Mouse (Mus musculus): Measurements from ENCODE around the gene Matn4. TPM values are rescaled to one million over a fixed set of nuclear protein-coding genes. Genes with fewer than 3 reads are reported as not detected.

Gene Matn4
- polyA plus RNA-seq, 1 experiment, result 0.01 TPM

DNA sequence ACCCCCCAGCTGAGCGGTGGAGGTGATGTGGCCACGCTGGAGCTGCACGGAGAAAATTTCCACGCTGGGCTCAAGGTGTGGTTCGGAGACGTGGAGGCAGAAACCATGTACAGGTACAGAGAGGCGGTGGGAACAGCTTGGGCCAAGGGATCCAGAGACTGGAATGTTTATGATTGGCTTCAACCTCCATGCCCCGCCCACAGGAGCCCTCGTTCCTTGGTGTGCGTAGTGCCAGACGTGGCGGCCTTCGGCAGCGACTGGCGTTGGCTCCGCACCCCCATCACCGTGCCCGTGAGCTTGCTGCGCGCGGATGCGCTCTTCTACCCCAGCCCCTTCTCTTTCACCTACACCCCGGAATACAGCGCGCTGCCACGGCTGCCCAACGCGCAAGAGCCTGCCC lies 9.2 kb upstream of the Matn4 start:
- Histone ChIP-seq H3K27me3 (ENCODE audit: control insufficient read depth, insufficient read depth, insufficient read length) (peaks cover 5% of the 10 kb centered on the region), H3K36me3 (ENCODE audit: control insufficient read depth, insufficient read depth) (no peaks in the 10 kb centered on the region), H3K4me3 (ENCODE audit: insufficient read depth, poor library complexity, severe bottlenecking) (no peak overlapping the region), H3K79me2 (ENCODE audit: control insufficient read depth, insufficient read depth) (no peaks in the 10 kb centered on the region), H3ac (ENCODE audit: control insufficient read depth, insufficient read length, low read depth) (no peak overlapping the region), H3K79me3 (ENCODE audit: low read depth) (no peaks in the 10 kb centered on the region)
- no peak for TF ChIP-seq MYOG (IDR thresholded peaks at IDR 0.05; ENCODE audit: control insufficient read depth, extremely low read depth, insufficient read length)
- TF ChIP-seq MAX (IDR thresholded peaks at IDR 0.05), result no peak
- no peak for TF ChIP-seq MYOD1 (IDR thresholded peaks at IDR 0.05; ENCODE audit: control insufficient read depth, insufficient read length, low read depth)
- TF ChIP-seq USF1 (IDR thresholded peaks at IDR 0.05; ENCODE audit: low read depth), result no peak
- TF ChIP-seq CEBPB (IDR thresholded peaks at IDR 0.05; ENCODE audit: low read depth), result no peak
- no peak for TF ChIP-seq CTCF (IDR thresholded peaks at IDR 0.05; ENCODE audit: control insufficient read depth, insufficient read depth, insufficient read length)
- no peak for TF ChIP-seq FOSL1 (IDR thresholded peaks at IDR 0.05; ENCODE audit: insufficient read depth, low read length, poor library complexity, severe bottlenecking)

- no peaks in the 10 kb centered on the region for H3K36me3 ChIP-seq (ENCODE audit: control insufficient read depth, insufficient read depth)
Observed at GRCm38 (mm10) chr2:164407708-164408107, 2.7 kb upstream of the Matn4 start.

DNA sequence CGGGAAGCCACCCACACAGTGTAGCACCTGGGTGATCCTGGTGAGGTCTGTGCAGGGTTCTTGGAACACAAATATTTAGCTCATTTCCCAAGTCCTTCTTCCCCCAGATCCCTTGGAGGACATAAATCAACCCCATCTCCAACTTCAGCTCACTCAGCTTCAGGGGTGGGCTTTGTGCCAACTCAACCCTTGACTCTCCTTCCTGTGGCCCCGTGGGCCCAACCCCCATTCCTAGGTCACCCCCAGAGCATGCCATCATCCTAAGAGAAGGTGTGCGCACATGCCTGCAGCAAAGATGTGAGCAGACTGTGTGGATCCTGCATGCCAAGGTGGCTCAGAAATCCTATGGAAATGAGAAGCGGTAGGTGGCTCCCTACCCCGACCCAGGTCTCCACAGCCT lies 559 bp upstream of the Matn4 start:
- peaks cover 55% of the 10 kb centered on the region for H3K27me3 ChIP-seq (ENCODE audit: control insufficient read depth, insufficient read depth, insufficient read length)
- no peaks in the 10 kb centered on the region for H3K79me2 ChIP-seq (ENCODE audit: control insufficient read depth, insufficient read depth)
- no peak overlapping the region for H3ac ChIP-seq (ENCODE audit: control insufficient read depth, insufficient read length, low read depth)
- H3K79me3 ChIP-seq (ENCODE audit: low read depth), result no peaks in the 10 kb centered on the region
- H3K4me3 ChIP-seq (ENCODE audit: insufficient read depth, poor library complexity, severe bottlenecking), result no peak overlapping the region
- TF ChIP-seq MYOG (IDR thresholded peaks at IDR 0.05; ENCODE audit: control insufficient read depth, extremely low read depth, insufficient read length) (no peak), CEBPB (IDR thresholded peaks at IDR 0.05; ENCODE audit: low read depth) (no peak), MAX (IDR thresholded peaks at IDR 0.05) (no peak), FOSL1 (IDR thresholded peaks at IDR 0.05; ENCODE audit: insufficient read depth, low read length, poor library complexity, severe bottlenecking) (no peak), CTCF (IDR thresholded peaks at IDR 0.05; ENCODE audit: control insufficient read depth, insufficient read depth, insufficient read length) (no peak), MYOD1 (IDR thresholded peaks at IDR 0.05; ENCODE audit: control insufficient read depth, insufficient read length, low read depth) (no peak), USF1 (IDR thresholded peaks at IDR 0.05; ENCODE audit: low read depth) (no peak)
- H3K36me3 ChIP-seq (ENCODE audit: control insufficient read depth, insufficient read depth), result no peaks in the 10 kb centered on the region

More at GRCm38 (mm10) chr2:164407708-164408107, 2.7 kb upstream of the Matn4 start:
- Histone ChIP-seq H3K79me2 (ENCODE audit: control insufficient read depth, insufficient read depth) (no peaks in the 10 kb centered on the region), H3K27me3 (ENCODE audit: control insufficient read depth, insufficient read depth, insufficient read length) (peaks cover 39% of the 10 kb centered on the region), H3K4me3 (ENCODE audit: insufficient read depth, poor library complexity, severe bottlenecking) (no peak overlapping the region), H3K79me3 (ENCODE audit: low read depth) (no peaks in the 10 kb centered on the region), H3ac (ENCODE audit: control insufficient read depth, insufficient read length, low read depth) (no peak overlapping the region)
- no peak for TF ChIP-seq MYOG (IDR thresholded peaks at IDR 0.05; ENCODE audit: control insufficient read depth, extremely low read depth, insufficient read length)
- TF ChIP-seq CTCF (IDR thresholded peaks at IDR 0.05; ENCODE audit: control insufficient read depth, insufficient read depth, insufficient read length), result peak; percentile 91
- TF ChIP-seq CEBPB (IDR thresholded peaks at IDR 0.05; ENCODE audit: low read depth), result no peak

DNA sequence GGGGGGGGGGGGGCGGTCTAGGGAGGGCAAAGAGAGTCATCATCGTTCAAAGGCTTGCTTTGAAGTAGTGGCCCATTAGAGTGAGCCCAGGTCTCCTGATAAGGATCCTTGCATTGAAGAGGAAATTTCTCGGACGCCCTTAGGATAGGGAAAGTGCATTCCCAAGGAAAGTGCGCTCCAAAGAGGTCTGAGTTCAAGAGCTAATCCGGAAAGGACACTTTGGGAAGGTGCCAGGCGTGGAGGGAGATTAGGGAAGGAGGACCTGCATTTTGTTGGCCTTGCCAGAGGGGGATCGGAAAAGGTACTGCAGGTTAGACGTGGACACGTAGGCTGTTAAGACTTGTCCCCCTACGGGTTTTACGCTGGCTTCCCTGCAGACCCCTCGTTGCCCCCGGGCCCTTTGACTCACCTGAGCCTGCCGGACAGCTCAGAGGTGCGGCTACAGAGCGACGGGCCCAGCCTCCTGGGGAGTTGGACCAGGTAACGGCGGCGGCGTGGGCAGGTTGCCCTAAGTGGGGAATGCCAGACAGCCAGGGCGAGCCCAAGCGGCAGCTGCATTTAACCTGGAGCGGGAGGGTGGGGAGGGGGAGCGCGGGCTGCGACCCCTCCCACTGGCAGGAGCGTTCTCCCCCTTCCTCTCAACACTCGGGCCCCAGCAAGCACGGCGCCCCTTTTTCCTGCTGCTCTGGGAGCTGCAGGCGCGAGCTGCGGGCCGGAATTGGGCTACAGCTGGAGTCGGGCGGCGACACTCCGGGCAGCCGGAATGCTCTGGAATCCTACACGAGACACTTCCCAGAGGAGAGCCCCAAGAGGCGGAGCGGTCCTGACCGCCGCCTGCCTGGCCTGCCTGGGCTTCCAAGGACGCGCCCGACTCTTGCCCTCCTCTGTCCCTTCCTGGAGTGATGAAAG lies 624 bp downstream of the Matn4 start:
- H3K79me2 ChIP-seq (ENCODE audit: control insufficient read depth, insufficient read depth), result no peaks in the 10 kb centered on the region
- no peak overlapping the region for H3K4me3 ChIP-seq (ENCODE audit: insufficient read depth, poor library complexity, severe bottlenecking)
- H3K36me3 ChIP-seq (ENCODE audit: control insufficient read depth, insufficient read depth), result no peaks in the 10 kb centered on the region
- TF ChIP-seq CTCF (IDR thresholded peaks at IDR 0.05; ENCODE audit: control insufficient read depth, insufficient read depth, insufficient read length) (no peak), CEBPB (IDR thresholded peaks at IDR 0.05; ENCODE audit: low read depth) (no peak), MYOD1 (IDR thresholded peaks at IDR 0.05; ENCODE audit: control insufficient read depth, insufficient read length, low read depth) (no peak), MYOG (IDR thresholded peaks at IDR 0.05; ENCODE audit: control insufficient read depth, extremely low read depth, insufficient read length) (no peak), MAX (IDR thresholded peaks at IDR 0.05) (no peak), FOSL1 (IDR thresholded peaks at IDR 0.05; ENCODE audit: insufficient read depth, low read length, poor library complexity, severe bottlenecking) (no peak), USF1 (IDR thresholded peaks at IDR 0.05; ENCODE audit: low read depth) (no peak)
- H3ac ChIP-seq (ENCODE audit: control insufficient read depth, insufficient read length, low read depth), result no peak overlapping the region
- H3K79me3 ChIP-seq (ENCODE audit: low read depth), result no peaks in the 10 kb centered on the region
- peaks cover 61% of the 10 kb centered on the region for H3K27me3 ChIP-seq (ENCODE audit: control insufficient read depth, insufficient read depth, insufficient read length)

DNA sequence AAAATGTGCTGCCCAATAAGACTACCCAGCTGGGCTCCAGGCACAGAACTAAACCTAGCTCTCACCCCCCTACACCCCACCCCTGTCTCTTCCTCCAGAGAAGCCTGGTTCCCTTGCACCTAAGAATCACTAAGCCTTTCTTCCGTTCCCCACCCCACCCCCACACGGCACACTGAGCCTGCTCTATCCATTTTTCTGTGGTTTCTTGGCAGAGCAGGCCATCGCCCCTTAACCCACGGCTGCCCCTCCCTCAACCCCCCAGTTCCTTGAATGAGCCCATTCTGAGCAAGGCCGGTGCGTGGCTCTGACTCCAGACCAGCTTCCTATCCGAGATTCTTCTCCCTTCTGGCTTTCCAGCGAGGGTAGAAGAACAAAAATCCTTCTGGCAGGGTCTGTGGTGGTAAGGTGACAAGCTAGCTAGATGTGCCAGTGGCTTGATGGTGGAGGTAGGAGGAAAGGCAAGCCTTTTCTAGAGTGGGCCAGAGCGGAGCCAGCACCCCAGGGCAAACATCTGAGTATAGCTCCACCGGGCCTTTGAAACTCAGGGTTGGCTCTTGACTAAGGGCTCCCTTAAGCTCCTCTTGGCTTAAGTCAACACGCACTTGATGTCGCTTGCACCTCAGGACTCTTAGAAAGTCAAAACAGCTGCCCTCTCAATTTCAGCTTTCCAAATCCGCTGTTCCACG lies 1.4 kb downstream of the Matn4 start:
- TF ChIP-seq CEBPB (IDR thresholded peaks at IDR 0.05; ENCODE audit: low read depth) (no peak), USF1 (IDR thresholded peaks at IDR 0.05; ENCODE audit: low read depth) (no peak), MYOD1 (IDR thresholded peaks at IDR 0.05; ENCODE audit: control insufficient read depth, insufficient read length, low read depth) (no peak), MYOG (IDR thresholded peaks at IDR 0.05; ENCODE audit: control insufficient read depth, extremely low read depth, insufficient read length) (no peak), MAX (IDR thresholded peaks at IDR 0.05) (no peak), FOSL1 (IDR thresholded peaks at IDR 0.05; ENCODE audit: insufficient read depth, low read length, poor library complexity, severe bottlenecking) (no peak), CTCF (IDR thresholded peaks at IDR 0.05; ENCODE audit: control insufficient read depth, insufficient read depth, insufficient read length) (no peak)
- Histone ChIP-seq H3K36me3 (ENCODE audit: control insufficient read depth, insufficient read depth) (no peaks in the 10 kb centered on the region), H3K27me3 (ENCODE audit: control insufficient read depth, insufficient read depth, insufficient read length) (peaks cover 64% of the 10 kb centered on the region), H3K79me2 (ENCODE audit: control insufficient read depth, insufficient read depth) (no peaks in the 10 kb centered on the region), H3ac (ENCODE audit: control insufficient read depth, insufficient read length, low read depth) (no peak overlapping the region), H3K4me3 (ENCODE audit: insufficient read depth, poor library complexity, severe bottlenecking) (no peak overlapping the region), H3K79me3 (ENCODE audit: low read depth) (no peaks in the 10 kb centered on the region)

Measured in C2C12 (cell line).